ENCODE assay signal across 14 mouse cellular contexts in the genomic region with DNA sequence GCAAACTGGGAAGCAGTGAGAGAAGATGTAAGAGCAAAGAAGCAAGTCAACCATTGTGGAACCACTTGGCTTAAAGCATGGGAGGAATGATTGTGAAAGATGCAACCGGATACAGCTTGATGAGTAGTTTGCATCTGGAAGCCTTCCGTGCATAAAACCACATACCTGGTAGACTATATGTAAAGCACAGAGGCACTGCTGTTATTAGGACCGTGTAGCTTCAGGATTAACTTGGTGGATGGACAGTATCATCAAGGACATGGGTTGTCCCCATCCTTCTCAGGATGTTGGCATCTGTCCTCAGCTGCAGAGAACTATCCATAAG.
"Had no signal": no experiment of that assay in that cellular context is flagged by ENCODE, and none has a peak within 500 bp of the region (broad histone marks: within the 10 kb centered on the region; RNA-seq: fewer than 3 reads in every experiment).

No protein-coding gene starts in this region.

- H3K27me3 ChIP-seq: limb, embryonic 15.5 days; liver, embryonic 13.5 days; lung, embryonic 15.5 days; midbrain, embryonic 13.5 days; neural tube, embryonic 15.5 days had no signal

- H3K36me3 ChIP-seq: liver, embryonic 13.5 days; lung, embryonic 15.5 days had no signal

- H3K4me1 ChIP-seq: limb, embryonic 15.5 days; midbrain, embryonic 13.5 days; neural tube, embryonic 15.5 days had no signal

- H3K9me3 ChIP-seq: limb, embryonic 15.5 days; liver, embryonic 13.5 days; lung, embryonic 15.5 days; midbrain, embryonic 13.5 days; neural tube, embryonic 15.5 days had no signal

- H3K9ac ChIP-seq: limb, embryonic 15.5 days; liver, embryonic 13.5 days; liver, postnatal 0 days; lung, embryonic 15.5 days; midbrain, embryonic 13.5 days; neural tube, embryonic 15.5 days had no signal

- DNase-seq: kidney, adult 18-20 months; kidney, postnatal 14 days; layer of hippocampus, adult 9-11 months; layer of hippocampus, postnatal 36 days; left cerebral cortex, postnatal 4 days; liver, embryonic 13.5 days; liver, postnatal 0 days; lung, postnatal 14 days had no signal

- H3K4me2 ChIP-seq: limb, embryonic 15.5 days; liver, embryonic 13.5 days; lung, embryonic 15.5 days; midbrain, embryonic 13.5 days; neural tube, embryonic 15.5 days had no signal

- H3K27ac ChIP-seq: limb, embryonic 15.5 days; liver, embryonic 13.5 days; lung, embryonic 15.5 days; macrophage; midbrain, embryonic 13.5 days; neural tube, embryonic 15.5 days; stomach, postnatal 0 days had no signal

- H3K4me3 ChIP-seq: limb, embryonic 15.5 days; liver, embryonic 13.5 days; lung, embryonic 15.5 days; midbrain, embryonic 13.5 days; neural tube, embryonic 15.5 days had no signal

- ATAC-seq: midbrain, embryonic 13.5 days had no signal
